Mouse (Mus musculus): Measurements from ENCODE around the gene Cytl1.

DNA sequence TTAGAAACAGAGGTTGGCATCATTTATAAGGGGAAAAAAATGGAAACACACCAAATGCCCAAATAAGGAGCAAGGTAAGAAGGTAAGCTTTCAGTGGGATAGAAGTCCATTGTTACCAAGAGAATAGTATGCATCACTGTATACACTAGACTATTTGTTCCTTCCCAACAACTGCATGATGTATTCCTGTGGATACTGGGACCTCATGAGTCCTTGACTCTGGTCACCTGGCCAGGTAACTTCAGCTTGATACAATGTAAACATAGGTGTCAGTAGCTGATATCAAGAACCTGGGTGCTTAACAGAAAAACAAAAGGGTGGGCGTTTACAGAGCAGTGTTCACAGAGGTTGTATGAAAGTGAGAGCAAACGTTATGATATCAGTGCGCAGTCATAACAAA is 42.6 kb upstream of the Cytl1 start:
- TF ChIP-seq CTCF (IDR thresholded peaks at IDR 0.05; ENCODE audit: borderline replicate concordance, insufficient read depth, low read depth, low read length) (no peak), POLR2A (IDR thresholded peaks at IDR 0.05; ENCODE audit: borderline replicate concordance, insufficient read depth, low read length) (no peak)
